Mouse (Mus musculus): Measurements from ENCODE around the gene Olfr1394. TPM values are rescaled to one million over a fixed set of nuclear protein-coding genes. Genes with fewer than 3 reads are reported as not detected.
"Not testable (repeated sequence)": the region's sequence is repeated elsewhere in the genome, so short reads cannot be mapped to it uniquely, and the experiment has no call there.

Olfr1394 gene
- polyA plus RNA-seq, 1 experiment: 0.02 TPM

DNA sequence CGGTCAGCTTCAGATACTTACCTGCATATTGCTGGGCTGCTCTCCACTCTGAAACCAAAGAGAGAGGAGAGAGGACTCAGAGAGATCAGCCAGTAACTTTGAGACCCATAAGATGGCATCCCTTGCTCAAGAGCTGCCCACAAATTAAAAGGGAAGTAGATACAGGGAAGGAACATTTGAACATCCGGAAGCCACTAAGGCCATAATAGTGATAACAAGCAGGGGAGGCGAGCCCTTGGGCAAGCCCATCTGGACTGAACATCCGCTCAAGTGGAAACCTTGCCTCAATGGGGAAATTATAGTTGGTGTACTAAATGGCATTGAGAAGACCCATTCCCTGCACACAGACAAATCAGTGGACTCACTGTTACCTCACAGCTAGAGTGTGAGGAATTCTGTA, 16.4 kb downstream of the Olfr1394 start:
- H3K4me1 ChIP-seq (ENCODE audit: control insufficient read depth, insufficient read depth, low read length): peaks cover 5% of the 10 kb centered on the region
- TF ChIP-seq POLR2A (IDR thresholded peaks at IDR 0.05; ENCODE audit: low read depth, low read length): no peak
- no peak for TF ChIP-seq CTCF (conservative IDR thresholded peaks at IDR 0.05; ENCODE audit: insufficient read depth, insufficient read length, low read depth, low read length)
- no peaks in the 10 kb centered on the region for H3K36me3 ChIP-seq (ENCODE audit: control insufficient read depth, insufficient read depth, low read length)
- no peaks in the 10 kb centered on the region for H3K27me3 ChIP-seq (replicated peaks; ENCODE audit: control insufficient read depth, insufficient read depth, low read length)
- no peak overlapping the region for H3K27ac ChIP-seq (ENCODE audit: insufficient read depth, low read depth, low read length)
- 90% methylated on average over 4 of the region's 4 CpGs for WGBS
- no peak overlapping the region for H3K4me3 ChIP-seq (ENCODE audit: insufficient read depth, low read depth, low read length)
- no peak for DNase-seq

GRCm38 (mm10) chr11:49175345-49175744, 21.2 kb downstream of the Olfr1394 start:
- Histone ChIP-seq H3K4me1 (ENCODE audit: control insufficient read depth, insufficient read depth, low read length) (no peaks in the 10 kb centered on the region), H3K27ac (ENCODE audit: insufficient read depth, low read depth, low read length) (no peak overlapping the region), H3K27me3 (replicated peaks; ENCODE audit: control insufficient read depth, insufficient read depth, low read length) (no peaks in the 10 kb centered on the region), H3K36me3 (ENCODE audit: control insufficient read depth, insufficient read depth, low read length) (no peaks in the 10 kb centered on the region), H3K4me3 (ENCODE audit: insufficient read depth, low read depth, low read length) (no peak overlapping the region)
- no peak for DNase-seq
- WGBS: 90% methylated on average over 8 of the region's 8 CpGs
- no peak for TF ChIP-seq CTCF (conservative IDR thresholded peaks at IDR 0.05; ENCODE audit: insufficient read depth, insufficient read length, low read depth, low read length)
- no peak for TF ChIP-seq POLR2A (IDR thresholded peaks at IDR 0.05; ENCODE audit: low read depth, low read length)

GRCm38 (mm10) chr11:49176047-49176779, 22.0 kb downstream of the Olfr1394 start:
- not testable (repeated sequence) for H3K27me3 ChIP-seq (replicated peaks; ENCODE audit: control insufficient read depth, insufficient read depth, low read length); H3K36me3 ChIP-seq (ENCODE audit: control insufficient read depth, insufficient read depth, low read length); H3K4me3 ChIP-seq (ENCODE audit: insufficient read depth, low read depth, low read length); H3K4me1 ChIP-seq (ENCODE audit: control insufficient read depth, insufficient read depth, low read length); H3K27ac ChIP-seq (ENCODE audit: insufficient read depth, low read depth, low read length); DNase-seq
- whole genome bisulfite sequencing: 69% methylated on average over 4 of the region's 4 CpGs

- no peak for TF ChIP-seq CTCF (conservative IDR thresholded peaks at IDR 0.05; ENCODE audit: insufficient read depth, insufficient read length, low read depth, low read length)
- no peak for TF ChIP-seq POLR2A (IDR thresholded peaks at IDR 0.05; ENCODE audit: low read depth, low read length)
- H3K27ac ChIP-seq (ENCODE audit: insufficient read depth, low read depth, low read length): no peak overlapping the region
- no peak overlapping the region for H3K4me3 ChIP-seq (ENCODE audit: insufficient read depth, low read depth, low read length)
- no peaks in the 10 kb centered on the region for H3K4me1 ChIP-seq (ENCODE audit: control insufficient read depth, insufficient read depth, low read length)
- no peak for DNase-seq
- H3K27me3 ChIP-seq (replicated peaks; ENCODE audit: control insufficient read depth, insufficient read depth, low read length): no peaks in the 10 kb centered on the region
- 45% methylated on average over 1 of the region's 1 CpGs for WGBS
- no peaks in the 10 kb centered on the region for H3K36me3 ChIP-seq (ENCODE audit: control insufficient read depth, insufficient read depth, low read length)
Measured at GRCm38 (mm10) chr11:49183172-49183571, 29.0 kb downstream of the Olfr1394 start.

DNA sequence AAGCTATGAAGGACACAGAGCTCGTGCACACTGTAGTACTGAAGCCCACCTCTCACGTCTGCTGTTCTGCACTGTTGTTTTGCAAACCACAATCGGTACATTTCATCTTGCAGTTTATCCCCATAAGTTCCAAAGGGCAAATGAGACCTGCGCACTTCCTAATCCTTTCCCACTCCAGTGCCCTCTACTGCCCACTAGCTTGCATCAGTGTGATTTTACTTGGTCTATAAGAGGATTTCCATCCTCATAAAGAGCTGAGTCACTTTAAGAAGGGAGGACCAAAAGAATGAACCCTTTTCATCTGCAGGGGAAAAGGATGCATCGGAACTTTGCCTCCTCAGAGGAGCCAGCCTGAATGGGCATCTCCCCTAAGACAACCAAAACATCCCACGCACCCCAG, 32.3 kb downstream of the Olfr1394 start:
- no peaks in the 10 kb centered on the region for H3K27me3 ChIP-seq (replicated peaks; ENCODE audit: control insufficient read depth, insufficient read depth, low read length)
- peak overlapping the region; percentile 50 for H3K27ac ChIP-seq (ENCODE audit: insufficient read depth, low read depth, low read length)
- no peaks in the 10 kb centered on the region for H3K36me3 ChIP-seq (ENCODE audit: control insufficient read depth, insufficient read depth, low read length)
- peak overlapping the region; percentile 13; the same call in 1 of the 2 replicates for H3K4me3 ChIP-seq (ENCODE audit: insufficient read depth, low read depth, low read length)
- H3K4me1 ChIP-seq (ENCODE audit: control insufficient read depth, insufficient read depth, low read length): no peaks in the 10 kb centered on the region
- TF ChIP-seq CTCF (conservative IDR thresholded peaks at IDR 0.05; ENCODE audit: insufficient read depth, insufficient read length, low read depth, low read length): no peak; the same call in 1 of the 2 replicates
- no peak for TF ChIP-seq POLR2A (IDR thresholded peaks at IDR 0.05; ENCODE audit: low read depth, low read length)
- DNase-seq: peak; percentile 31
- WGBS: 62% methylated on average over 6 of the region's 6 CpGs

DNA sequence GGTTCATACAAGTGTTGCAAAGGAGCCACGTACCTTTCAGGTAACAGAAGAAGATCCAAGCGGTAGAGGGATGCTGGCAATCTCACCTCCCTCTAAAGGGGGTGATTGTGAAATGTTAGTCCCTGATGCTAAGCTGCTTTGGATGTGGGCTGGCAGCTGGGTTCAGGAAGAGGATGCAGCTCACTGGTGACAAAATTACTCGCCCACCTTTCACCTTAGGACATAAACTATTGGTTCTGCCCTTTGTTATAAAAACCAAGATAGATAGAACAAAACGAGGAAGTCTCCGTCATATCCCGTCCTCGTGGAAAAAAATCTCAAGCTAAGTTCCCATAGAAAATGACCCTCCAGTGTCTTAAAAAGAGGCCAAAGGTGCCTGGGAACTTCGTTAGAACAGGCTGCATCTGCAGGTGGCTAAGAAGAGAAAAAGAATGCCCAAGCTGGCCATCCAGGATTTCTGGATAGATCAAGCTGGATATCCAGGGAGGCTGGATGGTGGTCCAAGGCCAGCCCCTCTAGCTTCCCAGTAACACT, 32.8 kb downstream of the Olfr1394 start, which contains the start of gene Btnl9:
Btnl9 (minus strand) TSS at position 205 of the 534 bp plus-strand sequence.
- WGBS: 52% methylated on average over 8 of the region's 8 CpGs

DNA sequence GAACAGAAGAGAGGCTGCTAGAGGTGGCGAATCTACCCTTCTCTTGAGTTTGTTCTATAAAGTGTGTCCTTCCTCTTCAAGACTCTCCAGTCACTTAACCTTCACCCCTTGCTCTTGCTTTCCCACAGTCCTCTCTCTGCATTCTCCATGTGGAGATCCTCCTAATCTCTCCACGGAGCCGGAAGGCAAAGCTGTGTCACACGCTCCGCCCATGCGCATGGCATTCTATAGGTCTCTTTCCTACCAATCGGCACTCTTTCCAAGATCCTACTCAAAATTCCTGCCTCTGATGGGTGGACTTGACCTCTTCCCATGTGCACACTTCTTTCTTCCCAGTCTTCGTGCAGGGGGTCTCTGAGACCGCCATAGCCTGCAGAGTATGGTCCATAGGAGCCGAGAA, 33.5 kb downstream of the Olfr1394 start:
- Histone ChIP-seq H3K4me3 (ENCODE audit: insufficient read depth, low read depth, low read length) (no peak overlapping the region), H3K27me3 (replicated peaks; ENCODE audit: control insufficient read depth, insufficient read depth, low read length) (no peaks in the 10 kb centered on the region), H3K36me3 (ENCODE audit: control insufficient read depth, insufficient read depth, low read length) (no peaks in the 10 kb centered on the region), H3K27ac (ENCODE audit: insufficient read depth, low read depth, low read length) (peak overlapping the region; percentile 30), H3K4me1 (ENCODE audit: control insufficient read depth, insufficient read depth, low read length) (no peaks in the 10 kb centered on the region)
- no peak for DNase-seq
- WGBS: 78% methylated on average over 10 of the region's 10 CpGs
- no peak for TF ChIP-seq POLR2A (IDR thresholded peaks at IDR 0.05; ENCODE audit: low read depth, low read length)
- no peak for TF ChIP-seq CTCF (conservative IDR thresholded peaks at IDR 0.05; ENCODE audit: insufficient read depth, insufficient read length, low read depth, low read length)

More for the DNA sequence above, 32.8 kb downstream of the Olfr1394 start, which contains the start of gene Btnl9:
- DNase-seq: peak; percentile 34
- Histone ChIP-seq H3K36me3 (ENCODE audit: control insufficient read depth, insufficient read depth, low read length) (no peaks in the 10 kb centered on the region), H3K4me3 (ENCODE audit: insufficient read depth, low read depth, low read length) (peak within 1 kb of the TSS; percentile 13), H3K4me1 (ENCODE audit: control insufficient read depth, insufficient read depth, low read length) (no peaks in the 10 kb centered on the region), H3K27ac (ENCODE audit: insufficient read depth, low read depth, low read length) (peak within 1 kb of the TSS; percentile 50), H3K27me3 (replicated peaks; ENCODE audit: control insufficient read depth, insufficient read depth, low read length) (no peaks in the 10 kb centered on the region)
- TF ChIP-seq POLR2A (IDR thresholded peaks at IDR 0.05; ENCODE audit: low read depth, low read length) (no peak), CTCF (conservative IDR thresholded peaks at IDR 0.05; ENCODE audit: insufficient read depth, insufficient read length, low read depth, low read length) (no peak)
